Mouse (Mus musculus): ENCODE data around the gene Olfm2.

DNA sequence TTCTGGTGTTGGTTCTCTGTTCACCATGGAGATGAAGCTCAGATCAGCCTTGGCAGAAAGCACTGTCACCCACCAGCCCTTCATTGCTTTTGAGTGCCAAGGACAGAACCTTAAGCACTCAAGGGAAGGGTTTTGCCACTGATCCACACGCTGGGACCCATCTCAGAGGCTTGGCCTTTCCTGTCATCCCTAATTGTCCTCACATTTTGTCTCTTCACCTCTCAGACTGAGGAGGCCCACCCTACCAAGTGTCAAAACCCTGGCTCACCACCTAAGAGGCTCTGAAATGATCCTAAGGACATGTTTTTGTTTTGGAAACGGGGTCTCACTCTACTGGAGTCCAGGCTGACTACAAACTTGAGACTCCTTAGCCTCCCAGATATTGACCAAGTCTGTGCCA, 109.4 kb downstream of the Olfm2 start:
- TF ChIP-seq POLR2A (IDR thresholded peaks at IDR 0.05; ENCODE audit: insufficient read length, low read depth) = no peak
- no peak for TF ChIP-seq MYOD1 (IDR thresholded peaks at IDR 0.05; ENCODE audit: control insufficient read depth in 1 of 3, insufficient read length in 2 of 3, low read depth in 2 of 3)
- TF ChIP-seq MAX (IDR thresholded peaks at IDR 0.05; ENCODE audit: low read depth) = no peak
- no peak for TF ChIP-seq POLR2AphosphoS2 (IDR thresholded peaks at IDR 0.05; ENCODE audit: insufficient read length, low read depth)
- no peak for TF ChIP-seq TCF12 (IDR thresholded peaks at IDR 0.05; ENCODE audit: insufficient read depth, poor library complexity, severe bottlenecking)
- TF ChIP-seq E2F4 (IDR thresholded peaks at IDR 0.05; ENCODE audit: insufficient read depth) = no peak
- no peak for TF ChIP-seq USF1 (IDR thresholded peaks at IDR 0.05; ENCODE audit: low read depth)
- TF ChIP-seq MYOG (IDR thresholded peaks at IDR 0.05; ENCODE audit: control insufficient read depth in 1 of 3, insufficient read depth in 1 of 3, insufficient read length in 2 of 3, low read depth in 2 of 3) = no peak

Measured in myocyte (in vitro differentiated cells).